Mouse (Mus musculus): Measurements from ENCODE around the gene Rnf180. TPM values are rescaled to one million over a fixed set of nuclear protein-coding genes. Genes with fewer than 3 reads are reported as not detected.
A peak's percentile ranks its signal among the peaks of the same experiment; 100 is the strongest.

Gene Rnf180
- polyA plus RNA-seq, 1 experiment: 1.3 TPM

GRCm38 (mm10) chr13:105256757-105257433, 37.7 kb downstream of the Rnf180 start:
- Histone ChIP-seq H3K27ac (ENCODE audit: insufficient read depth, low read length) (no peak overlapping the region), H3K4me1 (ENCODE audit: control insufficient read depth, insufficient read depth, low read length) (no peaks in the 10 kb centered on the region), H3K4me3 (ENCODE audit: insufficient read depth, low read length) (no peak overlapping the region)
- TF ChIP-seq CTCF (IDR thresholded peaks at IDR 0.05; ENCODE audit: borderline replicate concordance, insufficient read depth, low read length) (no peak), POLR2A (IDR thresholded peaks at IDR 0.05; ENCODE audit: low read depth, low read length) (no peak)

- Histone ChIP-seq H3K27ac (ENCODE audit: insufficient read depth, low read length) (no peak overlapping the region), H3K4me3 (ENCODE audit: insufficient read depth, low read length) (no peak overlapping the region), H3K4me1 (ENCODE audit: control insufficient read depth, insufficient read depth, low read length) (no peaks in the 10 kb centered on the region)
- TF ChIP-seq CTCF (IDR thresholded peaks at IDR 0.05; ENCODE audit: borderline replicate concordance, insufficient read depth, low read length) (no peak), POLR2A (IDR thresholded peaks at IDR 0.05; ENCODE audit: low read depth, low read length) (no peak)
Measured at GRCm38 (mm10) chr13:105250767-105251166, 43.8 kb downstream of the Rnf180 start.

- H3K4me1 ChIP-seq (ENCODE audit: control insufficient read depth, insufficient read depth, low read length): no peaks in the 10 kb centered on the region
- TF ChIP-seq POLR2A (IDR thresholded peaks at IDR 0.05; ENCODE audit: low read depth, low read length): no peak
- no peak for TF ChIP-seq CTCF (IDR thresholded peaks at IDR 0.05; ENCODE audit: borderline replicate concordance, insufficient read depth, low read length)
- H3K4me3 ChIP-seq (ENCODE audit: insufficient read depth, low read length): no peak overlapping the region
- no peak overlapping the region for H3K27ac ChIP-seq (ENCODE audit: insufficient read depth, low read length)
Measured at GRCm38 (mm10) chr13:105250264-105250663, 44.4 kb downstream of the Rnf180 start.

GRCm38 (mm10) chr13:105249599-105249998, 45.0 kb downstream of the Rnf180 start:
- Histone ChIP-seq H3K27ac (ENCODE audit: insufficient read depth, low read length) (no peak overlapping the region), H3K4me1 (ENCODE audit: control insufficient read depth, insufficient read depth, low read length) (no peaks in the 10 kb centered on the region), H3K4me3 (ENCODE audit: insufficient read depth, low read length) (no peak overlapping the region)
- no peak for TF ChIP-seq POLR2A (IDR thresholded peaks at IDR 0.05; ENCODE audit: low read depth, low read length)
- TF ChIP-seq CTCF (IDR thresholded peaks at IDR 0.05; ENCODE audit: borderline replicate concordance, insufficient read depth, low read length): no peak

GRCm38 (mm10) chr13:105247691-105248090, 46.9 kb downstream of the Rnf180 start:
- no peak overlapping the region for H3K4me3 ChIP-seq (ENCODE audit: insufficient read depth, low read length)
- no peak for TF ChIP-seq CTCF (IDR thresholded peaks at IDR 0.05; ENCODE audit: borderline replicate concordance, insufficient read depth, low read length)
- TF ChIP-seq POLR2A (IDR thresholded peaks at IDR 0.05; ENCODE audit: low read depth, low read length): no peak
- no peaks in the 10 kb centered on the region for H3K4me1 ChIP-seq (ENCODE audit: control insufficient read depth, insufficient read depth, low read length)
- no peak overlapping the region for H3K27ac ChIP-seq (ENCODE audit: insufficient read depth, low read length)

- no peak overlapping the region for H3K4me3 ChIP-seq (ENCODE audit: insufficient read depth, low read length)
- no peak overlapping the region for H3K27ac ChIP-seq (ENCODE audit: insufficient read depth, low read length)
- TF ChIP-seq CTCF (IDR thresholded peaks at IDR 0.05; ENCODE audit: borderline replicate concordance, insufficient read depth, low read length) (no peak), POLR2A (IDR thresholded peaks at IDR 0.05; ENCODE audit: low read depth, low read length) (no peak)
- no peaks in the 10 kb centered on the region; the same call in 1 of the 2 replicates for H3K4me1 ChIP-seq (ENCODE audit: control insufficient read depth, insufficient read depth, low read length)
Measured at GRCm38 (mm10) chr13:105240810-105241209, 53.8 kb downstream of the Rnf180 start.

- TF ChIP-seq POLR2A (IDR thresholded peaks at IDR 0.05; ENCODE audit: low read depth, low read length): no peak
- TF ChIP-seq CTCF (IDR thresholded peaks at IDR 0.05; ENCODE audit: borderline replicate concordance, insufficient read depth, low read length): no peak
- H3K27ac ChIP-seq (ENCODE audit: insufficient read depth, low read length): no peak overlapping the region
- H3K4me3 ChIP-seq (ENCODE audit: insufficient read depth, low read length): no peak overlapping the region
- peaks cover 2% of the 10 kb centered on the region; the same call in 1 of the 2 replicates for H3K4me1 ChIP-seq (ENCODE audit: control insufficient read depth, insufficient read depth, low read length)
Measured at GRCm38 (mm10) chr13:105227126-105227525, 67.5 kb downstream of the Rnf180 start.

GRCm38 (mm10) chr13:105224048-105224447, 70.6 kb downstream of the Rnf180 start:
- H3K4me1 ChIP-seq (ENCODE audit: control insufficient read depth, insufficient read depth, low read length): peaks cover 2% of the 10 kb centered on the region; the same call in 1 of the 2 replicates
- H3K27ac ChIP-seq (ENCODE audit: insufficient read depth, low read length): peak overlapping the region; percentile 3; the same call in 1 of the 2 replicates
- no peak overlapping the region; the same call in 1 of the 2 replicates for H3K4me3 ChIP-seq (ENCODE audit: insufficient read depth, low read length)
- no peak for TF ChIP-seq CTCF (IDR thresholded peaks at IDR 0.05; ENCODE audit: borderline replicate concordance, insufficient read depth, low read length)
- no peak for TF ChIP-seq POLR2A (IDR thresholded peaks at IDR 0.05; ENCODE audit: low read depth, low read length)

GRCm38 (mm10) chr13:105223147-105223546, 71.5 kb downstream of the Rnf180 start:
- Histone ChIP-seq H3K4me3 (ENCODE audit: insufficient read depth, low read length) (no peak overlapping the region), H3K4me1 (ENCODE audit: control insufficient read depth, insufficient read depth, low read length) (peaks cover 2% of the 10 kb centered on the region; the same call in 1 of the 2 replicates), H3K27ac (ENCODE audit: insufficient read depth, low read length) (no peak overlapping the region)
- peak; percentile 23; the same call in 1 of the 2 replicates for TF ChIP-seq CTCF (IDR thresholded peaks at IDR 0.05; ENCODE audit: borderline replicate concordance, insufficient read depth, low read length)
- no peak for TF ChIP-seq POLR2A (IDR thresholded peaks at IDR 0.05; ENCODE audit: low read depth, low read length)

- H3K4me1 ChIP-seq (ENCODE audit: control insufficient read depth, insufficient read depth, low read length): peaks cover 2% of the 10 kb centered on the region; the same call in 1 of the 2 replicates
- H3K27ac ChIP-seq (ENCODE audit: insufficient read depth, low read length): no peak overlapping the region
- H3K4me3 ChIP-seq (ENCODE audit: insufficient read depth, low read length): no peak overlapping the region
- TF ChIP-seq POLR2A (IDR thresholded peaks at IDR 0.05; ENCODE audit: low read depth, low read length) (no peak), CTCF (IDR thresholded peaks at IDR 0.05; ENCODE audit: borderline replicate concordance, insufficient read depth, low read length) (no peak)
Measured at GRCm38 (mm10) chr13:105222016-105222725, 72.4 kb downstream of the Rnf180 start.
